Mouse (Mus musculus) testis, adult 2 months (tissue): Measurements from ENCODE around the gene Ppard. TPM values are rescaled to one million over a fixed set of nuclear protein-coding genes. Genes with fewer than 3 reads are reported as not detected.

Experiments
- H3K27ac ChIP-seq: fragments of 200-500 bp; 2 replicates; pipeline ENCODE4 v1.5.1; 2012; ENCODE audit warnings: low read depth, low read length; ENCODE audit not compliant: control insufficient read depth, insufficient read depth
- H3K27me3 ChIP-seq: fragments of 200-500 bp; 2 replicates; pipeline ENCODE4 v1.6.1; 2012; ENCODE audit warnings: mild to moderate bottlenecking, low read length, moderate library complexity; ENCODE audit not compliant: control insufficient read depth, insufficient read depth
- H3K36me3 ChIP-seq: fragments of 200-500 bp; 2 replicates; pipeline ENCODE4 v1.6.1; 2012; ENCODE audit warnings: mild to moderate bottlenecking, low read length; ENCODE audit not compliant: control insufficient read depth, insufficient read depth
- H3K4me1 ChIP-seq: fragments of 200-500 bp; 2 replicates; pipeline ENCODE4 v1.6.1; 2012; ENCODE audit warnings: low read length; ENCODE audit not compliant: control insufficient read depth, insufficient read depth
- H3K4me3 ChIP-seq: fragments of 200-500 bp; 2 replicates; pipeline ENCODE4 v1.5.1; 2012; ENCODE audit warnings: low read depth, mild to moderate bottlenecking, low read length, moderate library complexity, mixed read lengths; ENCODE audit not compliant: control insufficient read depth
- CTCF ChIP-seq: fragments of 200-500 bp; IDR thresholded peaks from 2 replicates; pipeline ENCODE4 v1.5.1; 2012; ENCODE audit warnings: low read depth, mild to moderate bottlenecking, inconsistent platforms, low read length, moderate library complexity; ENCODE audit not compliant: control insufficient read depth, insufficient read depth, insufficient replicate concordance
- POLR2A ChIP-seq: fragments of 200-500 bp; IDR thresholded peaks from 2 replicates; pipeline ENCODE4 v1.6.1; 2012; ENCODE audit warnings: low read depth, mild to moderate bottlenecking, inconsistent platforms, low read length, moderate library complexity; ENCODE audit not compliant: control insufficient read depth
- polyA plus RNA-seq: library from polyadenylated mRNA; depleted of rRNA; stranded (reverse); fragments of >200 nt; gene quantifications from 2 replicates; pipeline ENCODE4 v1.2.3, GENCODE M21; 2012; rRNA removed

Gene Ppard
- polyA plus RNA-seq = 3.1 and 4.1 TPM in 2 replicates

GRCm38 (mm10) chr17:28232475-28233060 lies at the start of gene Ppard:
Gene Ppard (plus strand): TSS chr17:28232700.
- Histone ChIP-seq H3K4me3 (peak within 1 kb of the TSS; percentile 94), H3K27me3 (no peaks in the 10 kb centered on the region), H3K36me3 (no peaks in the 10 kb centered on the region), H3K27ac (no peak within 1 kb of the TSS), H3K4me1 (peaks cover 7% of the 10 kb centered on the region)
- TF ChIP-seq POLR2A (no peak), CTCF (peak; percentile 99)

GRCm38 (mm10) chr17:28184971-28185638 lies 47.4 kb upstream of the Ppard start:
- TF ChIP-seq POLR2A = no peak
- no peak for TF ChIP-seq CTCF
- H3K36me3 ChIP-seq = no peaks in the 10 kb centered on the region
- H3K27ac ChIP-seq = no peak overlapping the region
- H3K4me3 ChIP-seq = no peak overlapping the region
- H3K27me3 ChIP-seq = no peaks in the 10 kb centered on the region
- no peaks in the 10 kb centered on the region for H3K4me1 ChIP-seq

GRCm38 (mm10) chr17:28188313-28188712 lies 44.2 kb upstream of the Ppard start:
- no peaks in the 10 kb centered on the region for H3K4me1 ChIP-seq
- no peak overlapping the region for H3K27ac ChIP-seq
- TF ChIP-seq POLR2A (no peak), CTCF (no peak)
- peaks cover 4% of the 10 kb centered on the region; the same call in 1 of the 2 replicates for H3K36me3 ChIP-seq
- H3K4me3 ChIP-seq = no peak overlapping the region
- no peaks in the 10 kb centered on the region for H3K27me3 ChIP-seq

GRCm38 (mm10) chr17:28192754-28193153 lies 39.7 kb upstream of the Ppard start:
- TF ChIP-seq CTCF (no peak), POLR2A (no peak)
- Histone ChIP-seq H3K27me3 (no peaks in the 10 kb centered on the region), H3K4me1 (no peaks in the 10 kb centered on the region), H3K4me3 (no peak overlapping the region), H3K36me3 (peaks cover 8% of the 10 kb centered on the region), H3K27ac (no peak overlapping the region)

GRCm38 (mm10) chr17:28193559-28193958 lies 38.9 kb upstream of the Ppard start:
- Histone ChIP-seq H3K36me3 (peaks cover 10% of the 10 kb centered on the region), H3K27ac (no peak overlapping the region), H3K27me3 (no peaks in the 10 kb centered on the region), H3K4me1 (no peaks in the 10 kb centered on the region), H3K4me3 (no peak overlapping the region)
- no peak for TF ChIP-seq CTCF
- TF ChIP-seq POLR2A = no peak

- TF ChIP-seq POLR2A (no peak), CTCF (no peak)
- no peak overlapping the region for H3K4me3 ChIP-seq
- H3K36me3 ChIP-seq = peaks cover 13% of the 10 kb centered on the region
- H3K27me3 ChIP-seq = no peaks in the 10 kb centered on the region
- H3K4me1 ChIP-seq = no peaks in the 10 kb centered on the region
- H3K27ac ChIP-seq = no peak overlapping the region
Observed at GRCm38 (mm10) chr17:28195033-28195432, 37.5 kb upstream of the Ppard start.

GRCm38 (mm10) chr17:28197646-28198045 lies 34.9 kb upstream of the Ppard start:
- Histone ChIP-seq H3K36me3 (peaks cover 11% of the 10 kb centered on the region), H3K4me1 (no peaks in the 10 kb centered on the region), H3K27ac (no peak overlapping the region), H3K4me3 (no peak overlapping the region), H3K27me3 (no peaks in the 10 kb centered on the region)
- TF ChIP-seq CTCF (no peak), POLR2A (no peak)
